Mouse (Mus musculus) testis, adult 2 months (tissue): ENCODE data around the gene Sfxn5.

Source experiments
- CTCF ChIP-seq: fragments of 200-500 bp; IDR thresholded peaks from 2 replicates; pipeline ENCODE4 v1.5.1; 2012; ENCODE audit warnings: low read depth, mild to moderate bottlenecking, inconsistent platforms, low read length, moderate library complexity; ENCODE audit not compliant: control insufficient read depth, insufficient read depth, insufficient replicate concordance
- POLR2A ChIP-seq: fragments of 200-500 bp; IDR thresholded peaks from 2 replicates; pipeline ENCODE4 v1.6.1; 2012; ENCODE audit warnings: low read depth, mild to moderate bottlenecking, inconsistent platforms, low read length, moderate library complexity; ENCODE audit not compliant: control insufficient read depth

GRCm38 (mm10) chr6:85364439-85364838 is 31.2 kb upstream of the Sfxn5 start:
- TF ChIP-seq POLR2A: no peak
- TF ChIP-seq CTCF: no peak
